Mouse (Mus musculus) heart, adult 2 months (tissue): ENCODE data around the gene Pgap3. TPM values are rescaled to one million over a fixed set of nuclear protein-coding genes. Genes with fewer than 3 reads are reported as not detected.

Source experiments
- DNase-seq, 2 experiments: peaks; one replicate each; pipeline ENCODE4 v3.0.0; 2021
- H3K27ac ChIP-seq: fragments of 200-600 bp; 2 replicates; pipeline ENCODE4 v1.8.1; 2022
- H3K27me3 ChIP-seq: fragments of 200-500 bp; 2 replicates; pipeline ENCODE4 v1.6.1; 2012; ENCODE audit warnings: mild to moderate bottlenecking, low read length, inconsistent platforms, mixed read lengths; ENCODE audit not compliant: control insufficient read depth, insufficient read depth
- H3K36me3 ChIP-seq: fragments of 200-500 bp; 2 replicates; pipeline ENCODE4 v1.6.1; 2012; ENCODE audit warnings: low read length, inconsistent platforms; ENCODE audit not compliant: control insufficient read depth, insufficient read depth
- H3K4me1 ChIP-seq: fragments of 200-500 bp; 2 replicates; pipeline ENCODE4 v1.6.1; 2011; ENCODE audit warnings: low read length; ENCODE audit not compliant: control insufficient read depth, insufficient read depth
- H3K4me3 ChIP-seq: fragments of 200-600 bp; 2 replicates; pipeline ENCODE4 v1.8.1; 2022
- H3K79me2 ChIP-seq: fragments of 200-500 bp; replicated peaks from 2 replicates; pipeline ENCODE4 v1.6.1; 2012; ENCODE audit warnings: mild to moderate bottlenecking, inconsistent platforms, low read length, moderate library complexity, mixed read lengths; ENCODE audit not compliant: control insufficient read depth, insufficient read depth
- H3K9ac ChIP-seq: fragments of 200-500 bp; 2 replicates; pipeline ENCODE4 v1.6.1; 2012; ENCODE audit warnings: low read depth, mild to moderate bottlenecking, control low read depth, inconsistent platforms, low read length, mixed read lengths
- CTCF ChIP-seq: fragments of 200-600 bp; IDR thresholded peaks from 2 replicates; pipeline ENCODE4 v1.8.1; 2022; ENCODE audit warnings: antibody characterized with exemption, mild to moderate bottlenecking, moderate library complexity
- EP300 ChIP-seq: fragments of 200-500 bp; IDR thresholded peaks from 2 replicates; pipeline ENCODE4 v1.6.1; 2011; ENCODE audit warnings: low read depth, low read length, control low read depth; ENCODE audit not compliant: insufficient read depth
- POLR2A ChIP-seq: fragments of 200-500 bp; IDR thresholded peaks from 2 replicates; pipeline ENCODE4 v1.6.1; 2011; ENCODE audit warnings: mild to moderate bottlenecking, low read depth, low read length, control low read depth; ENCODE audit not compliant: insufficient read depth
- WGBS: fragments of 180-500 bp; shearing (Covaris S2); methylation state at CpG from one replicate; pipeline ENCODE4 v1.1.7; 2018; 5-methylcytosine and 5-hydroxymethylcytosine counted together
- intact Hi-C: fragments of 180-260 bp; cut with DNase I; formaldehyde crosslinking; loops from one replicate; pipeline ENCODE4 v1.15.1; 2025
- polyA plus RNA-seq: library from polyadenylated mRNA; depleted of rRNA; stranded (reverse); fragments of >200 nt; gene quantifications from 2 replicates; pipeline ENCODE4 v1.2.3, GENCODE M21; 2012; rRNA removed
- total RNA-seq, 2 experiments: library from RNA; stranded (reverse); gene quantifications; 2 replicates each; pipeline ENCODE4 v1.2.3; 2021

Pgap3 gene
- total and polyA plus RNA-seq, 3 experiments: 7.7 to 18.8 (median 8.5) TPM

DNA sequence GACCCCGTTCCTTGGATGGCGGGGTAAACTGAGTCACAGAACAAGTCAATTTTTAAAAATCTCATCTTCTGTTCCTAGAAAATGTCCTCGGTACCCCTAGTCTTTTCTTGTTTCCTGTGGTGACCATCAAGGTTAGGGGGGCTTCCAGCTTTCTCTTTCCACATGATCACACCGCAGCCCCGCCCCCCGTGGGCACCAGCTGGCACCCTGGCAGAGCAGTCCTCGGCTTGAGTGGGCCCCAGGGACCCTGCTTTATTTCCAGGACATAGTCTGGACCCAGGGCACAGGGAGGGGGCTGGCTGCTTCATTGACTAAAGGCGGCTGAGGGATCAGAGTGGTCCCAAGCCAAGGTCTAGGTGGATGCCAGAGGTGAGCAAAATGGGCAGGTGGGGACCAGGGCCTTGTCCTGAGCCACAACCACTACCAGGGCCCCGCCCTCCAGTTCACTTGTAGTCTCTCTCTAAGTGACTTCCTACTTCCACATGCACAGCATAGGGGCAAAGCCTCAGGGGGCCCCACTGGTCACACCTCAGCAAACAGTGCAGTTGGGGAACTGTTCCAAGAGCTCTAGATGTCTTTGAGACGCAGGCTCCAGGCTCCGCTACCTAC lies 60.5 kb downstream of the Pgap3 start:
- Histone ChIP-seq H3K36me3 (no peaks in the 10 kb centered on the region), H3K79me2 (no peaks in the 10 kb centered on the region), H3K9ac (no peak overlapping the region), H3K4me3 (no peak overlapping the region), H3K4me1 (no peaks in the 10 kb centered on the region; the same call in 1 of the 2 replicates), H3K27ac (no peak overlapping the region), H3K27me3 (peaks cover 2% of the 10 kb centered on the region; the same call in 1 of the 2 replicates)
- intact Hi-C loops: loop anchor here (5.0 kb wide), 1 partner anchor 258 kb away; the partner anchor contains the start of gene Lrrc3c
- DNase-seq: no peak
- 31% methylated on average over 11 of the region's 11 CpGs for WGBS
- no peak for TF ChIP-seq EP300
- TF ChIP-seq POLR2A: no peak
- no peak for TF ChIP-seq CTCF

DNA sequence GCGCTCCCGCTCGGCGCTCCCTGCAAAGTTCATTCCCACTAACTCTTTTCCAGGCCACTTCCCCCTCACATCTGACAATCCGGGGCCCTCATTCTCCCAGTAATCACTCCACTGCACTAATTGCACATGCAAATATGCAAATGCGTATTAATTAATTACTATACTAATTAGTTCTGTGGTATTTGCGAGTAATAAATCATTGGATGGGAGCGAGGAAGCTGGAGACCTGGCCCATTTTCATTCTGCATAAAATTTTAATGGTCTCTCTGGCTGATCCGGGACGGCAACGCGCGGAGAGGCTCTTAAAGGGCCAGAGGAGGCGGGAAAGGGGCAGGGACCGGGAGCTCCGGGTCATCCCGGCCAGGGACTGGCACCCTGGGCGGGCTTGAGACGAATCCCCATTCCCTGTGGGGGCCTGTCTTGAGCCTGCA lies 61.2 kb downstream of the Pgap3 start:
- Histone ChIP-seq H3K36me3 (no peaks in the 10 kb centered on the region), H3K9ac (peak overlapping the region; percentile 28), H3K27ac (no peak overlapping the region), H3K79me2 (no peaks in the 10 kb centered on the region), H3K4me3 (peak overlapping the region; percentile 54), H3K4me1 (no peaks in the 10 kb centered on the region; the same call in 1 of the 2 replicates), H3K27me3 (peaks cover 7% of the 10 kb centered on the region)
- intact Hi-C loops: no loop called here
- TF ChIP-seq CTCF: no peak
- TF ChIP-seq EP300: no peak
- no peak for TF ChIP-seq POLR2A
- peak in 1 of 2 experiments; percentile 37 for DNase-seq
- under 1% methylated on average over 19 of the region's 19 CpGs for WGBS

Other genes with a start within 250 kb of the Pgap3 start
- gene Med1, start 207.2 kb downstream of the Pgap3 start, total RNA-seq: 10 to 100 TPM; 38.6 to 43.5 TPM
- 14.0 and 26.0 TPM in 2 replicates for gene Med1, start 207.2 kb downstream of the Pgap3 start, polyA plus RNA-seq
- 10 to 100 TPM; 20.6 to 21.2 TPM for gene Cdk12, start 197.4 kb downstream of the Pgap3 start, total RNA-seq
- 7.5 and 12.7 TPM in 2 replicates for gene Cdk12, start 197.4 kb downstream of the Pgap3 start, polyA plus RNA-seq
- not detected for gene Neurod2, start 70.8 kb downstream of the Pgap3 start, total RNA-seq
- gene Neurod2, start 70.8 kb downstream of the Pgap3 start, polyA plus RNA-seq: not detected in 2 replicates
- gene Ppp1r1b, start 52.1 kb downstream of the Pgap3 start, total RNA-seq: 1 to 10 TPM; 2.6 to 5.3 TPM
- 15.8 and 16.2 TPM in 2 replicates for gene Ppp1r1b, start 52.1 kb downstream of the Pgap3 start, polyA plus RNA-seq
- gene Stard3, start 42.1 kb downstream of the Pgap3 start, total RNA-seq: 10 to 100 TPM; 19.0 to 24.3 TPM
- 58.3 and 62.3 TPM in 2 replicates for gene Stard3, start 42.1 kb downstream of the Pgap3 start, polyA plus RNA-seq
- 1,000 to 10,000 TPM; 1,095 to 3,136 TPM for gene Tcap, start 16.7 kb downstream of the Pgap3 start, total RNA-seq
- gene Tcap, start 16.7 kb downstream of the Pgap3 start, polyA plus RNA-seq: 1,250 and 1,827 TPM in 2 replicates
- 1 to 10 TPM in 1 of 2 experiments, under 1 TPM in 1; 0.91 to 1.5 TPM for gene Pnmt, start 14.0 kb downstream of the Pgap3 start, total RNA-seq
- 1.6 and 2.6 TPM in 2 replicates for gene Pnmt, start 14.0 kb downstream of the Pgap3 start, polyA plus RNA-seq
- 1 to 10 TPM; 6.6 to 6.9 TPM for gene Erbb2, start 12.0 kb upstream of the Pgap3 start, total RNA-seq
- 8.4 and 9.2 TPM in 2 replicates for gene Erbb2, start 12.0 kb upstream of the Pgap3 start, polyA plus RNA-seq
- 10 to 100 TPM; 61.6 to 63.6 TPM for gene Mien1, start 38.5 kb upstream of the Pgap3 start, total RNA-seq
- gene Mien1, start 38.5 kb upstream of the Pgap3 start, polyA plus RNA-seq: 53.5 and 80.0 TPM in 2 replicates
- under 1 TPM; 0.11 to 0.31 TPM for gene Grb7, start 45.9 kb upstream of the Pgap3 start, total RNA-seq
- 0.56 and 0.72 TPM in 2 replicates for gene Grb7, start 45.9 kb upstream of the Pgap3 start, polyA plus RNA-seq
- gene Ikzf3, start 145.5 kb upstream of the Pgap3 start, total RNA-seq: 1 to 10 TPM in 1 of 2 experiments, under 1 TPM in 1; 0.94 to 1.5 TPM
- 0.61 and 1.5 TPM in 2 replicates for gene Ikzf3, start 145.5 kb upstream of the Pgap3 start, polyA plus RNA-seq
- not detected for gene Zpbp2, start 150.6 kb upstream of the Pgap3 start, total RNA-seq
- gene Zpbp2, start 150.6 kb upstream of the Pgap3 start, polyA plus RNA-seq: 0.23 TPM in 1 of 2 replicates, not detected in the other
- gene Ormdl3, start 186.9 kb upstream of the Pgap3 start, total RNA-seq: 10 to 100 TPM; 40.2 to 40.9 TPM
- 61.2 and 63.8 TPM in 2 replicates for gene Ormdl3, start 186.9 kb upstream of the Pgap3 start, polyA plus RNA-seq
- not detected for gene Lrrc3c, start 197.8 kb upstream of the Pgap3 start, total RNA-seq
- not detected in 2 replicates for gene Lrrc3c, start 197.8 kb upstream of the Pgap3 start, polyA plus RNA-seq
- gene Gm12355, start 225.2 kb upstream of the Pgap3 start, total RNA-seq: 10 to 100 TPM in 1 of 2 experiments, 1 to 10 TPM in 1; 7.9 to 10.8 TPM
- gene Gm12355, start 225.2 kb upstream of the Pgap3 start, polyA plus RNA-seq: not detected in 2 replicates
- 1 to 10 TPM; 2.7 to 2.9 TPM for gene Gsdma3, start 225.9 kb upstream of the Pgap3 start, total RNA-seq
- not detected in 2 replicates for gene Gsdma3, start 225.9 kb upstream of the Pgap3 start, polyA plus RNA-seq
- gene Gsdma2, start 246.3 kb upstream of the Pgap3 start, total RNA-seq: not detected
- gene Gsdma2, start 246.3 kb upstream of the Pgap3 start, polyA plus RNA-seq: not detected in 2 replicates